Mouse (Mus musculus) intestine, embryonic 16.5 days (tissue): ENCODE measurements around the gene Cpne4. TPM values are rescaled to one million over a fixed set of nuclear protein-coding genes. Genes with fewer than 3 reads are reported as not detected.

Experiments
- ATAC-seq: fragments of 200-750 bp; cut with Nextera tagmentation; 2 replicates; pipeline ENCODE4 v1.8.0; 2017; ENCODE audit warnings: moderate TSS enrichment, moderate library complexity
- H3K27ac ChIP-seq: fragments of 300-500 bp; sonication (generic); 2 replicates; pipeline ENCODE4 v1.5.1; 2014; ENCODE audit warnings: mild to moderate bottlenecking, low read length
- H3K27me3 ChIP-seq: fragments of 300-500 bp; sonication (generic); replicated peaks from 2 replicates; pipeline ENCODE4 v1.6.1; 2014; ENCODE audit warnings: low read length, control low read depth, mixed read lengths; ENCODE audit not compliant: control insufficient read depth, insufficient read depth
- H3K36me3 ChIP-seq: fragments of 300-500 bp; sonication (generic); 2 replicates; pipeline ENCODE4 v1.6.1; 2014; ENCODE audit warnings: low read length, control low read depth; ENCODE audit not compliant: control insufficient read depth, insufficient read depth
- H3K4me1 ChIP-seq: fragments of 300-500 bp; sonication (generic); 2 replicates; pipeline ENCODE4 v1.6.1; 2014; ENCODE audit warnings: low read length, control low read depth, mixed read lengths; ENCODE audit not compliant: control insufficient read depth, insufficient read depth
- H3K4me2 ChIP-seq: fragments of 300-500 bp; sonication (generic); 2 replicates; pipeline ENCODE4 v1.6.1; 2014; ENCODE audit warnings: low read depth, low read length, control low read depth
- H3K4me3 ChIP-seq: fragments of 300-500 bp; sonication (generic); 2 replicates; pipeline ENCODE4 v1.5.1; 2014; ENCODE audit warnings: mild to moderate bottlenecking, low read length
- H3K9ac ChIP-seq: fragments of 300-500 bp; sonication (generic); 2 replicates; pipeline ENCODE4 v1.6.1; 2014; ENCODE audit warnings: low read depth, low read length
- H3K9me3 ChIP-seq: fragments of 300-500 bp; sonication (generic); 2 replicates; pipeline ENCODE4 v1.6.1; 2016; ENCODE audit warnings: low read length, control low read depth; ENCODE audit not compliant: control insufficient read depth
- WGBS: fragments of 180-500 bp; shearing (Covaris S2); extraction: QIAGEN DNeasy Blood & Tissue Kit; methylation state at CpG from one replicate; pipeline ENCODE4 v1.1.7; 2014; 5-methylcytosine and 5-hydroxymethylcytosine counted together
- polyA plus RNA-seq: library from polyadenylated mRNA; unstranded; fragments of >200 nt; fragmentation: Nextera tagmentation; extraction: Ambion mirVana; gene quantifications from 2 replicates; pipeline ENCODE4 v1.2.1, GENCODE M21; 2015

The Cpne4 gene
- polyA plus RNA-seq, 1 experiment from 2014 or later: 1.1 TPM

- H3K36me3 ChIP-seq: no peaks in the 10 kb centered on the region
- WGBS: 64% methylated on average over 1 of the region's 1 CpGs
Observed at GRCm38 (mm10) chr9:104841278-104841677, 294.2 kb downstream of the Cpne4 start.

DNA sequence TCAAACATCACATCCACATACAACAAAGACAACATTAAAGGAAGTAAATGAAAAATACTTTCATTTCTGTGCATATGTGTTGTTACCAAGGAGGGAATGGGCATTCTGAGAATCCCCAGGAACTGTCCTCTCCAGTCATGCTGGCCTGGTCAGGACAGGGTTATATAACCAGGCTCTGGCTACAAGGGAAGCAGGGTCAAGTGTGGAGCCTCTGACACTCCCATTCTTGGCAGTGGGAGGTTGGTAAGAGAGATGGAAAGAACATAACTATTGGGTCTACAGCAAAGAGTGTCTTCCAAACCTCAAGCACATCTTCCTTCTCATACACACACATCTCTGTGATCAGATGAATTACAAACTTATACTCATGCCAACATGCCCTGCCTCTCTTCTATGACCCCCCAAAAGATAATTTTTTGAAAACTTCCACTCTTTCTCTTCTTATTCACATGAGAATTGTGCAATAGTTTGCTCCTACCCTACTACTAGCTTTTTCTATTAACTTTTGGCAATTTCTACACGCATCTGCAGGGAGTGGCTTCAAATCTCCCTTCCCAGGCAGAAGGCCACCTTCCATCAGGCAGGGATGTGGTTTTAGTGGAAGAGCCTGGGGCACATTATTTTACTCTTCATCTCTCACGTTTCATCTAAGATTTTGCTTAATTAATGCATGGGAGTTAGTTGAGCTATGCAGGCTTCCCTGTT, 298.3 kb downstream of the Cpne4 start:
- Histone ChIP-seq H3K36me3 (no peaks in the 10 kb centered on the region), H3K9ac (no peak overlapping the region), H3K27me3 (no peaks in the 10 kb centered on the region), H3K4me2 (no peak overlapping the region), H3K27ac (no peak overlapping the region), H3K4me3 (no peak overlapping the region), H3K9me3 (no peaks in the 10 kb centered on the region), H3K4me1 (no peaks in the 10 kb centered on the region)
- ATAC-seq: no peak
- WGBS: 58% methylated on average over 2 of the region's 2 CpGs

More at GRCm38 (mm10) chr9:104841278-104841677, 294.2 kb downstream of the Cpne4 start:
- no peaks in the 10 kb centered on the region for H3K27me3 ChIP-seq
- no peak for ATAC-seq
- H3K9ac ChIP-seq: no peak overlapping the region
- H3K4me2 ChIP-seq: no peak overlapping the region
- H3K27ac ChIP-seq: no peak overlapping the region
- H3K4me1 ChIP-seq: no peaks in the 10 kb centered on the region
- H3K4me3 ChIP-seq: no peak overlapping the region
- no peaks in the 10 kb centered on the region for H3K9me3 ChIP-seq

DNA sequence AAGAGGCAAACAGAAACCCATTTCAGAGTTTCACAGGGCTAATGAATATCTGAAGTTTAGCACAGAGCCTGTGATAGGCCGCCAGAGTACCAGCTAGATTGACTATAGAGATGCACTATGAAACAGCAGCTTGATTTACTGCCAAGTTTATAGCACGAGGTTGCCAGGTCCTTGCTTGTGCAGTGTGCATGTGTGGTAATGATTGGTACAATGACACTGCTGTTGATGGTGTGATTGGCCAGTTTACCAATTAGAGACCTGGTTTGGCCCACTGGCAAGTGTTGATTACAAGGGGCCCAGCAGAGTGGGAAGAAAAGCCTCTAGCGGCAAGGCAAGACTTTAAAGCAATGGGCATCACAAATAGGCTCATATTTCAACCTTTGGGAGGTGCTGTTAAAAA, 306.6 kb downstream of the Cpne4 start:
- Histone ChIP-seq H3K4me1 (no peaks in the 10 kb centered on the region), H3K36me3 (no peaks in the 10 kb centered on the region), H3K27me3 (no peaks in the 10 kb centered on the region), H3K4me2 (no peak overlapping the region), H3K27ac (no peak overlapping the region), H3K9me3 (no peaks in the 10 kb centered on the region), H3K9ac (no peak overlapping the region), H3K4me3 (no peak overlapping the region)
- no peak for ATAC-seq
- 55% methylated on average over 3 of the region's 3 CpGs for WGBS

DNA sequence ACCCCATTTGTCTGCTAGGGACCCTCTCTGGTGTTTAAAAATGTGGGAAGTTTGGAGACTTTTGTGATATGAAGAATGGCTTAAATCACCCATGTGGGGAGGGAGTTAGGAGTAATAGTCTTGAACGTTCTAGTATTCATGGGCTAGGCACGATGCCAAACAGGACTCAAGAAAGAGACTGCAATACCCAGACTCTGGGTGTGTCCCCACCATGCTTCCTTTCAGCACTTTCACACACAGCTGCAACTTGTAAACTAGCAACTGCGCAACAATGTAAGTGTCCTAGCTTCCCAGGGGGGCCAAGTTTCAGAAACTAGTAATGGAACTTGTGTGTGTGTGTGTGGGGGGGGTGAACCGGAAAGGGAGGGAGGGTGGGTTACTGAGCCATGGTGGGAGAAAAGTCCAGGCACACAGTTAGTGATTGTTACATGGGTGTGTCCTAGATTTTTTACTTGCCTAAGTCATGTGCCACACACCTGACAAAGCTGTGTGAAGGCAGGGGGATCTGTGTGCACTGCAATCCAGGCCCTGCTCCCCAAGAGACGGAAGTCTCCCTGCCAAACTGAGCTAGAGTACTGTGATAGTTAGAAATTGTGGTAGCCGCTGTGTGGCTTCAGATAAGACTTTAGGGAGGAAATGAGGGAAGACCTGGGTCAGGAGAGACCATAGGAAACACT, 307.3 kb downstream of the Cpne4 start:
- no peaks in the 10 kb centered on the region for H3K4me1 ChIP-seq
- no peak overlapping the region for H3K4me3 ChIP-seq
- ATAC-seq: no peak
- no peak overlapping the region for H3K9ac ChIP-seq
- H3K27ac ChIP-seq: no peak overlapping the region
- no peaks in the 10 kb centered on the region for H3K9me3 ChIP-seq
- 68% methylated on average over 6 of the region's 6 CpGs for WGBS
- H3K36me3 ChIP-seq: no peaks in the 10 kb centered on the region
- no peaks in the 10 kb centered on the region for H3K27me3 ChIP-seq
- H3K4me2 ChIP-seq: no peak overlapping the region

- no peaks in the 10 kb centered on the region for H3K27me3 ChIP-seq
- no peak overlapping the region for H3K4me2 ChIP-seq
- no peak overlapping the region for H3K4me3 ChIP-seq
- WGBS: 57% methylated on average over 1 of the region's 1 CpGs
- H3K4me1 ChIP-seq: no peaks in the 10 kb centered on the region
- no peak overlapping the region for H3K27ac ChIP-seq
- no peaks in the 10 kb centered on the region for H3K36me3 ChIP-seq
- no peak overlapping the region for H3K9ac ChIP-seq
- ATAC-seq: no peak
- no peaks in the 10 kb centered on the region for H3K9me3 ChIP-seq
Observed at GRCm38 (mm10) chr9:104865830-104866229, 318.7 kb downstream of the Cpne4 start.

GRCm38 (mm10) chr9:104872586-104872985, 325.5 kb downstream of the Cpne4 start:
- no peak overlapping the region for H3K27ac ChIP-seq
- WGBS: 73% methylated on average over 4 of the region's 4 CpGs
- H3K4me1 ChIP-seq: no peaks in the 10 kb centered on the region
- H3K27me3 ChIP-seq: no peaks in the 10 kb centered on the region
- H3K9me3 ChIP-seq: no peaks in the 10 kb centered on the region
- no peak overlapping the region for H3K4me3 ChIP-seq
- H3K36me3 ChIP-seq: no peaks in the 10 kb centered on the region
- no peak for ATAC-seq
- H3K9ac ChIP-seq: no peak overlapping the region
- no peak overlapping the region for H3K4me2 ChIP-seq

DNA sequence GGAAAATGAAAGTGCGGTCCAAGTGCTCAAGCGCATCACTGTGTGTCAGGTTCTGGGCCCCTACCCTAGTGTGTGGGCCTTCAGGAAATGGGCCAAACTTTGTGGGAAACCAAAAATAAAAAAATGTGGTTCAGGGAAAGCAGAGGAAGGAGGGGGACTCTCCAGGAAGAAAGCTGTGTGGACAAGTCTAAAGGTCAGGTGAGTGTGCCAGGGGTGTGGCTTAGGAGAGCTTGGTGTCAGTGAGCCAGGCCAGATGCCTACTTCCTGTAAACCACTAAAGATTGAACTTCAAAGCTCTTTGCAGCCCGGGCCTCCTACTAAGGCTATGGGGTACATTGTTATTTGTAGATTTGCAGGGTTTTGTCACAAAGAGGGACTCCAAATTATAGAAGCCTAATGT, 327.1 kb downstream of the Cpne4 start:
- no peaks in the 10 kb centered on the region for H3K4me1 ChIP-seq
- no peak overlapping the region for H3K9ac ChIP-seq
- H3K27ac ChIP-seq: no peak overlapping the region
- WGBS: 65% methylated on average over 3 of the region's 3 CpGs
- H3K9me3 ChIP-seq: no peaks in the 10 kb centered on the region
- H3K4me3 ChIP-seq: no peak overlapping the region
- H3K36me3 ChIP-seq: no peaks in the 10 kb centered on the region
- peak; percentile 89 for ATAC-seq
- H3K4me2 ChIP-seq: no peak overlapping the region
- no peaks in the 10 kb centered on the region for H3K27me3 ChIP-seq

- H3K27me3 ChIP-seq: no peaks in the 10 kb centered on the region
- no peak overlapping the region for H3K27ac ChIP-seq
- H3K36me3 ChIP-seq: no peaks in the 10 kb centered on the region
- 68% methylated on average over 3 of the region's 3 CpGs for WGBS
- no peak overlapping the region for H3K4me2 ChIP-seq
- H3K9ac ChIP-seq: no peak overlapping the region
- H3K4me1 ChIP-seq: no peaks in the 10 kb centered on the region
- no peaks in the 10 kb centered on the region for H3K9me3 ChIP-seq
- no peak overlapping the region for H3K4me3 ChIP-seq
- no peak for ATAC-seq
Observed at GRCm38 (mm10) chr9:104877014-104877413, 329.9 kb downstream of the Cpne4 start.

- ATAC-seq: no peak
Observed at GRCm38 (mm10) chr9:104878558-104878957, 331.5 kb downstream of the Cpne4 start.

More at GRCm38 (mm10) chr9:104878558-104878957, 331.5 kb downstream of the Cpne4 start:
- WGBS: 85% methylated on average over 6 of the region's 6 CpGs
- no peak overlapping the region for H3K27ac ChIP-seq
- no peak overlapping the region for H3K9ac ChIP-seq
- no peak overlapping the region for H3K4me2 ChIP-seq
- H3K4me3 ChIP-seq: no peak overlapping the region
- no peaks in the 10 kb centered on the region for H3K9me3 ChIP-seq
- no peaks in the 10 kb centered on the region for H3K4me1 ChIP-seq
- no peaks in the 10 kb centered on the region for H3K36me3 ChIP-seq
- no peaks in the 10 kb centered on the region for H3K27me3 ChIP-seq
